Comparison of ENCODE assay signal across 13 mouse cellular contexts in the genomic region with DNA sequence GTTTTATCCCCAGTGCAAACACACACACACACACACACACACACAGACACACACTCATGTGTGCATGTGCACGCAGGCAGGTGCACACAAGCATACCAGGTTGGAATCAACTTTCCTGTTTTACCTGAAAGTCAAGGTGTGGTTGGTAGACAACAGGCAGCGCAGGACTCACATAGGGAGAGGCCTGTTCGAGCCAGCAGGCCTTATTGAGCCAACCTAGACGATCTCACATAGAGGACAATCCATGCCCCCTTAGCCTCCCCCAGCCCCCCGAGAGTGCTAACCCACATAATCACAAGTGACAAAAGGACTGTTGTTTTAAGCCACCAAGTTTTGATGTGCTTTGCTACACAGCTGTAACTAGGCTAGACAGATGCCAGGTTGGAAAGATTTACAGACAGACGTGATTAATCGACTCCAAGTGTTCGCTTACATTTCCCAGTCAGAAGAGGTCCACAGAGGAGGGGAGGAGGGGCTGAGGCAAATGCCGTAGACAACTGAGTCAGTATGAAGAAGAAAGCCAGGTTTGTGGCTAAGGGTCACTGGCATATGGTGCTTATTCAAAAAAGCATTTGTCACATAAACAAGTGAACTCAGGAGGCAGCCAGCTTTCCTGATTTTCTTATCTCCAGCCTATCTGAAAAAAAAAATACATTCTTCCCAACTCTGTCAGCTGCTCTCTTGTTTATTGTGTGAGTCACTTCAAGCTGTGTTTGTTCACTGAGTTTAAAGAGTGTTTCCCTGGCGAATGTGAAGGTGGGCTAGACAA. TPM values are rescaled to one million over a fixed set of nuclear protein-coding genes. Genes with fewer than 3 reads are reported as not detected.
DNase-seq lines count a peak whose midpoint lies in the region; ATAC-seq and TF ChIP-seq lines count a peak whose summit lies in the region.
"Had no signal": no experiment of that assay in that cellular context is flagged by ENCODE, and none has a peak within 500 bp of the region (broad histone marks: within the 10 kb centered on the region; RNA-seq: fewer than 3 reads in every experiment).

No protein-coding gene starts in this region.

- no peak overlapping the region for H3K27ac ChIP-seq in kidney, embryonic 14.5 days (ENCODE audit: low read depth, low read length)
- 0 out of 2 replicates have a peak overlapping the region, but pooled peaks have one; percentile 20 for H3K27ac ChIP-seq in embryonic facial prominence, embryonic 11.5 days (replicated peaks; ENCODE audit: low read depth, low read length)
- peak overlapping the region; percentile 33; the same call in 1 of the 2 replicates for H3K27ac ChIP-seq in limb, embryonic 15.5 days
- H3K27ac ChIP-seq: heart, embryonic 13.5 days; hindbrain, embryonic 13.5 days; liver, embryonic 14.5 days had no signal

- WGBS in kidney, embryonic 14.5 days = 25% methylated on average over 10 of the region's 10 CpGs
- 39% methylated on average over 10 of the region's 10 CpGs for WGBS in embryonic facial prominence, embryonic 11.5 days
- 29% methylated on average over 10 of the region's 10 CpGs for WGBS in limb, embryonic 15.5 days

- TF ChIP-seq CTCF in C2C12 (IDR thresholded peaks at IDR 0.05; ENCODE audit: control insufficient read depth, insufficient read depth, insufficient read length) = no peak

- no peaks in the 10 kb centered on the region for H3K27me3 ChIP-seq in kidney, embryonic 14.5 days (ENCODE audit: control insufficient read depth, insufficient read depth, low read length)
- H3K27me3 ChIP-seq in C2C12 (ENCODE audit: control insufficient read depth, insufficient read depth, insufficient read length) = no peaks in the 10 kb centered on the region
- H3K27me3 ChIP-seq in embryonic facial prominence, embryonic 11.5 days (ENCODE audit: control insufficient read depth, insufficient read depth, low read length) = no peaks in the 10 kb centered on the region
- H3K27me3 ChIP-seq in limb, embryonic 15.5 days = no peaks in the 10 kb centered on the region
- H3K27me3 ChIP-seq: heart, embryonic 13.5 days; hindbrain, embryonic 13.5 days had no signal

- intact Hi-C loops in left cerebral cortex, postnatal 14 days (cut with DNase I) = no loop called here

- no peaks in the 10 kb centered on the region for H3K36me3 ChIP-seq in kidney, embryonic 14.5 days (ENCODE audit: control insufficient read depth, insufficient read depth, low read length)
- no peaks in the 10 kb centered on the region for H3K36me3 ChIP-seq in C2C12 (ENCODE audit: control insufficient read depth, insufficient read depth)
- H3K36me3 ChIP-seq in embryonic facial prominence, embryonic 11.5 days (replicated peaks; ENCODE audit: control insufficient read depth, insufficient read depth, low read depth, low read length) = no peaks in the 10 kb centered on the region
- H3K36me3 ChIP-seq in limb, embryonic 15.5 days = no peaks in the 10 kb centered on the region
- H3K36me3 ChIP-seq: heart, embryonic 13.5 days; hindbrain, embryonic 13.5 days had no signal

- peaks cover 6% of the 10 kb centered on the region for H3K4me1 ChIP-seq in kidney, embryonic 14.5 days (ENCODE audit: control insufficient read depth, insufficient read depth, low read length)
- H3K4me1 ChIP-seq in embryonic facial prominence, embryonic 11.5 days (ENCODE audit: control insufficient read depth, insufficient read depth, low read length) = no peaks in the 10 kb centered on the region
- H3K4me1 ChIP-seq in limb, embryonic 15.5 days = peaks cover 6% of the 10 kb centered on the region; the same call in 1 of the 2 replicates

- H3K9ac ChIP-seq in kidney, embryonic 14.5 days (ENCODE audit: low read depth, low read length) = no peak overlapping the region
- H3K9ac ChIP-seq in embryonic facial prominence, embryonic 11.5 days (replicated peaks; ENCODE audit: low read length) = no peak overlapping the region
- no peak overlapping the region for H3K9ac ChIP-seq in limb, embryonic 15.5 days
- H3K9ac ChIP-seq: heart, embryonic 13.5 days; hindbrain, embryonic 13.5 days; liver, embryonic 14.5 days had no signal

- ATAC-seq in kidney, embryonic 14.5 days (ENCODE audit: low FRiP score, low TSS enrichment) = peak; percentile 17; the same call in 1 of the 2 replicates
- ATAC-seq in embryonic facial prominence, embryonic 11.5 days (replicated peaks; ENCODE audit: insufficient number of reproducible peaks, low FRiP score, low TSS enrichment, low read depth) = peak; percentile 44
- ATAC-seq in limb, embryonic 15.5 days (ENCODE audit: insufficient number of reproducible peaks, low FRiP score, low TSS enrichment, low read depth) = no peak
- ATAC-seq: CD4-positive, CD25-positive, alpha-beta regulatory T cell, adult 4 months had no signal

- no peak for DNase-seq in kidney, adult 9 months
- DNase-seq in embryonic facial prominence, embryonic 11.5 days (ENCODE audit: low spot score) = peak; percentile 53
- DNase-seq in left cerebral cortex, postnatal 14 days (ENCODE audit: low spot score in 2 of 2) = no peak
- DNase-seq in cerebellum, postnatal 14 days = no peak
- no peak for DNase-seq in ovary, postnatal 36 days (ENCODE audit: low spot score)

- H3K79me2 ChIP-seq in C2C12 (ENCODE audit: control insufficient read depth, insufficient read depth) = no peaks in the 10 kb centered on the region

- no peaks in the 10 kb centered on the region for H3K9me3 ChIP-seq in kidney, embryonic 14.5 days (ENCODE audit: control insufficient read depth, low read length)
- no peaks in the 10 kb centered on the region for H3K9me3 ChIP-seq in embryonic facial prominence, embryonic 11.5 days (replicated peaks; ENCODE audit: control insufficient read depth, low read length)
- no peaks in the 10 kb centered on the region for H3K9me3 ChIP-seq in limb, embryonic 15.5 days
- H3K9me3 ChIP-seq: heart, embryonic 13.5 days; hindbrain, embryonic 13.5 days had no signal

- no peak overlapping the region for H3K4me2 ChIP-seq in kidney, embryonic 14.5 days (replicated peaks; ENCODE audit: low read depth, low read length)
- H3K4me2 ChIP-seq in embryonic facial prominence, embryonic 11.5 days (ENCODE audit: low read depth, low read length) = no peak overlapping the region
- H3K4me2 ChIP-seq in limb, embryonic 15.5 days = no peak overlapping the region
- H3K4me2 ChIP-seq: heart, embryonic 13.5 days; hindbrain, embryonic 13.5 days; midbrain, embryonic 11.5 days had no signal

- H3ac ChIP-seq in C2C12 (ENCODE audit: control insufficient read depth, insufficient read length, low read depth) = no peak overlapping the region

- H3K4me3 ChIP-seq in kidney, embryonic 14.5 days (ENCODE audit: low read length) = no peak overlapping the region
- no peak overlapping the region for H3K4me3 ChIP-seq in C2C12 (ENCODE audit: insufficient read depth, poor library complexity, severe bottlenecking)
- no peak overlapping the region for H3K4me3 ChIP-seq in embryonic facial prominence, embryonic 11.5 days (ENCODE audit: low read depth, low read length)
- H3K4me3 ChIP-seq in limb, embryonic 15.5 days = no peak overlapping the region
- H3K4me3 ChIP-seq: heart, embryonic 13.5 days; hindbrain, embryonic 13.5 days had no signal

- H3K79me3 ChIP-seq in C2C12 (ENCODE audit: low read depth) = no peaks in the 10 kb centered on the region

TF ChIP-seq in C2C12, 6 proteins besides CTCF, POLR2A, EP300 and RAD21:
- peak; percentile 38 for TF ChIP-seq MYOD1 (IDR thresholded peaks at IDR 0.05; ENCODE audit: control insufficient read depth, insufficient read length, low read depth)
- TF ChIP-seq FOSL1 (IDR thresholded peaks at IDR 0.05; ENCODE audit: insufficient read depth, low read length, poor library complexity, severe bottlenecking) = no peak

RNA-seq across cellular contexts. Expression of a gene that starts 56.0 kb away (rescaled TPM):
- 0.51 and 0.76 TPM in 2 replicates for polyA plus RNA-seq in kidney, embryonic 14.5 days (2014; fragmentation: Nextera tagmentation; extraction: Ambion mirVana)
- 0.04 TPM for polyA plus RNA-seq in C2C12 (2012; fragmentation: generic; extraction: Trizol)
- 0.17 and 0.27 TPM in 2 replicates for polyA plus RNA-seq in embryonic facial prominence, embryonic 11.5 days (2014; fragmentation: Nextera tagmentation; extraction: Ambion mirVana)
- polyA plus RNA-seq in limb, embryonic 15.5 days (2015; fragmentation: Nextera tagmentation; extraction: Ambion mirVana) = 0.45 and 0.51 TPM in 2 replicates
- total RNA-seq in left cerebral cortex, postnatal 14 days (2021) = 10 to 100 TPM; 44.9 to 47.4 TPM
- polyA plus RNA-seq: CD4-positive, CD25-positive, alpha-beta regulatory T cell, adult 4 months had no signal
